Mouse (Mus musculus) embryonic facial prominence, embryonic 14.5 days (tissue): ENCODE results near the gene Oas1h. TPM values are rescaled to one million over a fixed set of nuclear protein-coding genes. Genes with fewer than 3 reads are reported as not detected.
A peak's percentile ranks its signal among the peaks of the same experiment; 100 is the strongest.
"Not testable (repeated sequence)": the region's sequence is repeated elsewhere in the genome, so short reads cannot be mapped to it uniquely, and the experiment has no call there.

Experiments used
- ATAC-seq: fragments of 200-750 bp; cut with Nextera tagmentation; 2 replicates; pipeline ENCODE4 v1.8.0; 2017; ENCODE audit warnings: low read depth, moderate number of reproducible peaks, moderate TSS enrichment
- DNase-seq: peaks from one replicate; pipeline ENCODE4 v3.0.0-alpha.2; 2015; ENCODE audit warnings: low spot score
- H3K27ac ChIP-seq: fragments of 300-500 bp; sonication (generic); replicated peaks from 2 replicates; pipeline ENCODE4 v1.5.1; 2014; ENCODE audit warnings: low read depth, mild to moderate bottlenecking, low read length, moderate library complexity
- H3K27me3 ChIP-seq: fragments of 300-500 bp; sonication (generic); replicated peaks from 2 replicates; pipeline ENCODE4 v1.6.1; 2014; ENCODE audit warnings: low read length; ENCODE audit not compliant: control insufficient read depth, insufficient read depth
- H3K36me3 ChIP-seq: fragments of 300-500 bp; sonication (generic); 2 replicates; pipeline ENCODE4 v1.6.1; 2014; ENCODE audit warnings: low read length, mixed read lengths; ENCODE audit not compliant: control insufficient read depth, insufficient read depth
- H3K4me1 ChIP-seq: fragments of 300-500 bp; sonication (generic); 2 replicates; pipeline ENCODE4 v1.6.1; 2014; ENCODE audit warnings: antibody characterized with exemption, low read length; ENCODE audit not compliant: control insufficient read depth, insufficient read depth
- H3K4me2 ChIP-seq: fragments of 300-500 bp; sonication (generic); 2 replicates; pipeline ENCODE4 v1.6.1; 2014; ENCODE audit warnings: low read depth, mild to moderate bottlenecking, low read length, moderate library complexity, mixed read lengths
- H3K4me3 ChIP-seq: fragments of 300-500 bp; sonication (generic); 2 replicates; pipeline ENCODE4 v1.5.1; 2014; ENCODE audit warnings: low read depth, mild to moderate bottlenecking, low read length
- H3K9ac ChIP-seq: fragments of 300-500 bp; sonication (generic); 2 replicates; pipeline ENCODE4 v1.6.1; 2014; ENCODE audit warnings: low read depth, mild to moderate bottlenecking, low read length, moderate library complexity, mixed read lengths
- H3K9me3 ChIP-seq: fragments of 300-500 bp; sonication (generic); 2 replicates; pipeline ENCODE4 v1.6.1; 2016; ENCODE audit warnings: low read length; ENCODE audit not compliant: control insufficient read depth
- WGBS: fragments of 180-500 bp; shearing (Covaris S2); extraction: QIAGEN DNeasy Blood & Tissue Kit; methylation state at CpG from one replicate; pipeline ENCODE4 v1.1.7; 2014; 5-methylcytosine and 5-hydroxymethylcytosine counted together
- microRNA-seq: library from miRNA; unstranded; fragments of <30 nt; microRNA quantifications from one replicate; pipeline ENCODE4, GENCODE M21; 2016; ENCODE audit warnings: borderline number of aligned reads
- polyA plus RNA-seq: library from polyadenylated mRNA; unstranded; fragments of >200 nt; fragmentation: Nextera tagmentation; extraction: Ambion mirVana; gene quantifications from 2 replicates; pipeline ENCODE4 v1.2.1, GENCODE M21; 2014

Gene Oas1h
- polyA plus RNA-seq, 1 experiment from 2014 or later: not detected

DNA sequence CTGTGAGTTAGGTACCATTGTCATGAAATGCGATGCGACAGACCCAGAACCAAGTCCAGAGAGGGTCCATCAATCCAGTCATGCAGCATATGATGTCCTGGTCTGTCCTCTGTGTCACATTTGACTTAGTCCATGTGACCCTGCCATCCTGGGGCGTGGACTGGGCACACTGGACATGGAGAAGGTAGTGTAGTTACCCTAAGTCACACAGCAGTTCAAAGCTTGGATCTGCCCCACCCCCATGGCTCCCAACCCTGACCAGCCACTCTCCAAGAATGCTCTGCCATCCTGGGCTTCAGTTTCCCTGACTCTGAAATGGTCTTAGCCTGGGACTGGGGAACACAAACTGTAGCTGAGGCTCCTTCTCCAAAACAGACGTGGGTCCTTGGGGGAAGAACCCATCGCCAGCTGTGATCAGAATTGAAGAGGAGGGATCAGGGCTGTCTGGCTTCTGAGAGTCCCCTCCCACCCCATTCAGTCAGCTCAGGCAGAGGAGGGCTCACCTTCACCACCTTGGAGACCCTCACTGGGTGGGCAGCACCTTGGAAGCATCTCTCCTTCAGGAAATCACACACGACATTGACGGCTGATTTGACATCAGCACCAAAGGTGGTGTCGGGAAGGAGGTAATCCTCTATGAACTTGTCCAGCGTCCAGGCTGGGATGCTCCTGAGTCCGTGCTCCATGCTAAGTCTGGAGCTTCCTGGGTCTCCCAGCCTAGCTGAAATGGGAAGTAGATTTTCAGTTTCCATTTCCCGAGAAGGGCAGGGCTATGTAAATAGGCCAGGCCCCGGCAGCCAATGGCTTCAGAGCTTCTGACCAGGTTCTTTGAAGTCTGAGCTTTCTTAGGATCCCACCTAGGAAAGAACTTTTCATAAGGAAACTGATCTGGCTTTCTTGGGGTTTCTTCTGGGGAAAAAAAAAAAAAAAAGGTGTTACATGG lies 45.8 kb downstream of the Oas1h start, which contains the start of gene Oas1a:
Gene Oas1a (minus strand): TSS at position 731 of the 943 bp plus-strand sequence.
- DNase-seq: peak; percentile 32
- 36% methylated on average over 8 of the region's 12 CpGs for WGBS

DNA sequence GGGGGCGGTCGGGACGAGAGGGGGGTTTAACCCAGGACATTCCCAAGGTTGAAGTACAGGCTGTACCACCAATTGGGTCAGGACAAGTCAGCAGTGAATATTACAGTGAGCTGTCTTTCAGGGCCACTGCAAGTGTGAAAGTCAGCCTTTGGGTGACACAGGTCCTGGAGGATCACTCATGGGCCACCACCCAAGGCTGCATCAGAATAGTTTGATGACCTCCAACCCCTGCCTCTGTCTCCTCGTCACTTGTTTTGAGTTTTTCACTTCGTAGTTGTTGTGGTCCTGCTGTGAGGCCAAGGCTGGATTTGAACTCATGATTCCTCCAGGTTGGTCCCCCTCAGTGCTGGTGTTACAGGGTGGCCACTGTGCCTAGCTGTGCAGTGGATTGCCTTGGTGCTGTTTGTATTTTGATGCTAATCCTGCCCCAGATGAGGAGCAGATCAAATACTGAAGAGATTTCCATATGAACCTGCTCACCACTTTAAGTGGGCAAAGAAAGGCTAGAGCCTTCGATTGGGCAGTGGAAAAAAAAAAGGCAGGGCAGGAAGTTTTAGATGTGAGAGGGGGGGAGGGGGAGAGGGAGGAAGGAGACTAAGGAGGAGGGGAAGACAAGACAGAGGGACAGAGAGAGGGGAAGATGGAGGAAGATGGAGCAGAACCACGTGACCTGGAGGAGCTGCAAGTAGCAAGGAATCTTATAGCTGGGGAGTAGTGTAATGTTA lies 47.1 kb downstream of the Oas1h start:
- Histone ChIP-seq H3K27me3 (no peaks in the 10 kb centered on the region), H3K4me1 (no peaks in the 10 kb centered on the region), H3K36me3 (no peaks in the 10 kb centered on the region), H3K9me3 (no peaks in the 10 kb centered on the region), H3K9ac (no peak overlapping the region), H3K4me2 (no peak overlapping the region), H3K27ac (no peak overlapping the region), H3K4me3 (no peak overlapping the region)
- DNase-seq (no peak), ATAC-seq (no peak)
- WGBS: 50% methylated on average over 7 of the region's 7 CpGs

More for the DNA sequence above, 45.8 kb downstream of the Oas1h start, which contains the start of gene Oas1a:
- not testable (repeated sequence) for H3K4me1 ChIP-seq, H3K27me3 ChIP-seq, ATAC-seq, H3K4me3 ChIP-seq, H3K27ac ChIP-seq, H3K4me2 ChIP-seq, H3K9me3 ChIP-seq, H3K36me3 ChIP-seq, H3K9ac ChIP-seq

DNA sequence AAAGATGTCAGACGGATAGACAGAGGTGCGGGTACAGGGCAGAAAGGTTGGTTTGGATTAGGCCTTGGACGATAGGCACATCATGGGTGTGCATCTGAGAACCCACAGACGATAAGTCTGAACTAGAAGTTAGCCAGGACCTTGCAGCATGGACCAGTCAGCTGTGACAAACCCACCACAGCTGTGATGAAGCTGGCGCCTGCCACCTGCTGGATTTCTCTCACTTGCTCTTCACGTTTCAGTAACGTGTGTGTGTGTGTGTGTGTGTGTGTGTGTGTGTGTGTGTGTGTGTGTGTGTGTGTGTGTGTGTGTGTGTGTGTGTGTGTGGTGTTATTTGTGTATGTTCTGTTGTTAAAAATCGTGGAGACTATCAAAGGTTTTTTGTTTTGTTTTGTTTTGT lies 53.0 kb downstream of the Oas1h start, which contains the start of gene Oas1d:
Gene Oas1d (plus strand): TSS at position 333 of the 400 bp plus-strand sequence.
- H3K4me2 ChIP-seq, H3K36me3 ChIP-seq, H3K27ac ChIP-seq, H3K4me3 ChIP-seq, H3K9me3 ChIP-seq, H3K4me1 ChIP-seq, ATAC-seq, H3K9ac ChIP-seq, DNase-seq, H3K27me3 ChIP-seq: not testable (repeated sequence)
- WGBS: 53% methylated on average over 8 of the region's 8 CpGs

DNA sequence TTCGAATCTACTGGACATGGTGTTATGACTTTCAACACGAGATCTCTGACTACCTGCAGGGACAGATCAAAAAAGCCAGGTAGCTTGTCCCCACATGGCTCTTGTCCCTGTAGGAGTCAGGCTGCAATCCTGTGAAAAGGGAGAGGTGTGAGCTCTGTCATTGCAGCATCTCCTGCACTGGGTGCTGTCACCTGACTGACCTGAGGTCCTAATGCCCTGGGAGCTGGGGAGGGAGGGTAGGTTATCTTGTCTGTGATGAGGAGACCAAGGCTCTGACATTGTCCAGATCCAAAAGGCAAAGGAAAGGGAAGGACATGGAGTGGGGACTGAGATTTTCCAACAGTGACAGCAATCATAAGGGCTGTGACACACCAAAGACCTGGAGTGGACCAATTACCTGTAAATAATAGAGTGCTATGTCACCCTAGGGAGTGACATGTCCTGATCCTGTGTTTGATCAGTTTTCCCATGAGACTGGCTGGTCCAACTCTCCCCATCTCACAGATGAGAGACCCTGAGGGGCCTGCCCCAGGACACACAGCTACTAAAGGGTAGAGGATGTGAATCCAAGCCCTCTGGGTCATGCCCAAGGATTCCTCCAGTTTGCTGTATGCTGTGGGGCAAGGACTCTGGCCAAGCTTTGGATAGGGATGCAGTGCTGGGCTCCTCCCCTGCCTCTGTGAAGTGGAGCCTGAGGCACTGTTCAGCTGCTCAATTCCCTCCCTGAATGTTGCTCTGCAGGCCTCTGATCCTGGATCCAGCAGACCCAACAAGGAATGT lies 58.1 kb downstream of the Oas1h start:
- not testable (repeated sequence) for H3K4me2 ChIP-seq, ATAC-seq, H3K4me3 ChIP-seq, H3K4me1 ChIP-seq, H3K27ac ChIP-seq, H3K27me3 ChIP-seq, H3K9ac ChIP-seq, DNase-seq, H3K36me3 ChIP-seq, H3K9me3 ChIP-seq
- WGBS: 72% methylated on average over 2 of the region's 2 CpGs

DNA sequence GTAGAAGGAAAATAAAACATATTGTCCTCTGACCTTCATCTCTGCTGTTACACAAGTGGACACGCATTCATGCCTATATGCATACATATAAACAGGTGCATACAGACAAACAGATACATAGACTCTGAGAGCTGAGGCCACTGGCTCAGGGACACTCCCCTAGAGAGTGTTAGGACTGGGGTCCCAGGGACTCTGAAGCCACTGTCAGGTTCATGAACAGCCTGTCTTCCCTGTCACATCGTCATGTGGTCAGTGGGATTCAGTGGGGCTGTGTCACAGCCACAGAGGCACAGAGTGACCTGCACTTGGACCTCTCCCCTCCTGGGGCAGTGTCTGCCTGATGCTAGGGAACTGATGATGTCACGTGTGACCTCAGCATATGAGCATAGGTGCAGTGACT lies 59.1 kb downstream of the Oas1h start:
- Histone ChIP-seq H3K27me3 (no peaks in the 10 kb centered on the region), H3K9me3 (no peaks in the 10 kb centered on the region), H3K27ac (no peak overlapping the region), H3K36me3 (no peaks in the 10 kb centered on the region), H3K4me2 (no peak overlapping the region), H3K9ac (no peak overlapping the region), H3K4me3 (no peak overlapping the region), H3K4me1 (no peaks in the 10 kb centered on the region)
- DNase-seq (no peak), ATAC-seq (no peak)
- WGBS: 75% methylated on average over 3 of the region's 3 CpGs

Small RNAs within 50 kb of the gene (microRNA-seq; reads per million reads assigned to microRNA genes)
- not detected for gene Gm22907

Other genes starting within 250 kb of the Oas1h start
- 9.9 and 11.4 TPM in 2 replicates for gene Rita1, start 248.8 kb upstream of the Oas1h start, polyA plus RNA-seq
- 28.2 and 36.4 TPM in 2 replicates for gene Ddx54, start 248.7 kb upstream of the Oas1h start, polyA plus RNA-seq
- 1.0 TPM in 1 of 2 replicates, not detected in the other for gene Cfap73, start 227.2 kb upstream of the Oas1h start, polyA plus RNA-seq
- 0.50 and 1.4 TPM in 2 replicates for gene Rasal1, start 212.6 kb upstream of the Oas1h start, polyA plus RNA-seq
- 3.4 and 4.3 TPM in 2 replicates for gene Dtx1, start 149.5 kb upstream of the Oas1h start, polyA plus RNA-seq
- gene Oas2, start 111.6 kb upstream of the Oas1h start, polyA plus RNA-seq: 0.38 and 0.42 TPM in 2 replicates
- gene Oas3, start 83.8 kb upstream of the Oas1h start, polyA plus RNA-seq: 0.35 and 0.45 TPM in 2 replicates
- 0.10 TPM in 1 of 2 replicates, not detected in the other for gene Oas1e, start 65.9 kb upstream of the Oas1h start, polyA plus RNA-seq
- gene Oas1c, start 48.9 kb upstream of the Oas1h start, polyA plus RNA-seq: 0.24 and 0.39 TPM in 2 replicates
- gene Oas1f, start 14.1 kb upstream of the Oas1h start, polyA plus RNA-seq: 0.53 TPM in 1 of 2 replicates, not detected in the other
- gene Oas1g, start 26.2 kb downstream of the Oas1h start, polyA plus RNA-seq: 0.67 and 1.3 TPM in 2 replicates
- gene Oas1a, start 46.1 kb downstream of the Oas1h start, polyA plus RNA-seq: 1.7 and 2.4 TPM in 2 replicates
- not detected in 2 replicates for gene Oas1d, start 53.1 kb downstream of the Oas1h start, polyA plus RNA-seq
- gene Rph3a, start 148.7 kb downstream of the Oas1h start, polyA plus RNA-seq: 1.2 and 1.3 TPM in 2 replicates